Mouse (Mus musculus) gastrocnemius, postnatal 14 days (tissue): ENCODE results near the gene Serpinb6c. TPM values are rescaled to one million over a fixed set of nuclear protein-coding genes. Genes with fewer than 3 reads are reported as not detected.

Experiments
- total RNA-seq, 2 experiments: library from RNA; stranded (reverse); gene quantifications; 2 replicates each; pipeline ENCODE4 v1.2.3; 2021

The Serpinb6c gene
- total RNA-seq, 2 experiments from 2014 or later = 0.21 to 0.22 TPM

Other genes with a start within 250 kb of the Serpinb6c start
- gene Serpinb6d, start 244.3 kb downstream of the Serpinb6c start, total RNA-seq = not detected
- gene Serpinb6e, start 62.3 kb downstream of the Serpinb6c start, total RNA-seq = not detected
- 10 to 100 TPM; 16.2 to 16.8 TPM for gene Nqo2, start 59.0 kb upstream of the Serpinb6c start, total RNA-seq
- 1 to 10 TPM; 6.6 to 7.2 TPM for gene Ripk1, start 96.7 kb upstream of the Serpinb6c start, total RNA-seq
- 10 to 100 TPM; 80.7 to 88.4 TPM for gene Serpinb6a, start 97.1 kb upstream of the Serpinb6c start, total RNA-seq
- 10 to 100 TPM; 22.7 to 26.7 TPM for gene Bphl, start 131.9 kb upstream of the Serpinb6c start, total RNA-seq
- 10 to 100 TPM; 19.3 to 24.4 TPM for gene Tubb2a, start 172.3 kb upstream of the Serpinb6c start, total RNA-seq
- 1 to 10 TPM; 5.8 to 7.5 TPM for gene Tubb2b, start 224.8 kb upstream of the Serpinb6c start, total RNA-seq